Mouse (Mus musculus): Measurements from ENCODE around the gene Cox4i1.
A peak's percentile ranks its signal among the peaks of the same experiment; 100 is the strongest.
"Not testable (repeated sequence)": the region's sequence is repeated elsewhere in the genome, so short reads cannot be mapped to it uniquely, and the experiment has no call there.

The Cox4i1 gene

GRCm38 (mm10) chr8:120665726-120666455 is 2.1 kb upstream of the Cox4i1 start:
- no peak for DNase-seq

DNA sequence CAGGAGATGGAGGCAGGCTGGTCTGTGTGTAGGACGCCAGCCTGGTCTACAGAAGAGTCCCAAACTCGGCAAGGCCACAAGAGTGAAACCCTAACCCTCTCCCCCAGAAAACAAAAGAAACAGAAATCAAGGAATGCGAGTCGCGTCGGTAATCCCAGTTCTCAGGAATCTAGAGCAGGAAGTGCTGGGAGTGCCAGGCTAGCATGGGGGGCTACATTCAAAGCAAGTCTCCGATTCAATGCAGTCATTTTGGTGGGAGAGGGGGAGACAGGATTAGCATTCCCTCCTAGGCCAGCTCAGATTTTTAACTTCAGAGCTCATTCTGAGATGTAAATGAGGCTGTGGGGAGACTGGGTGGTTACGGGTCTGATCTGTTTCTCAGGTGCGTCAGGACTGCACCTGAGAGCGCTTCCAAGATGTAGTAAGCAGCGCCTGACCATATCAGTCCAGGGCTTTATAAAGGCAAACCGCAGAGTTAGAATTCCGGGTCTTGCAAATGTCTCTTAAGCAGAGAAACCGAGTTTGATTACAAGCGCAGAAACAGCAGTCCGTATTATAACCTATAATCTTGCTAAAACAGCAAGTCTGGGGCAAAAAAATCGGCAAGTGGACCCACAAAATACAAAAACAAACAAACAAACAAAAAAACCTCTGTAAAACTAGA is 1.1 kb upstream of the Cox4i1 start:
- DNase-seq: no peak

DNA sequence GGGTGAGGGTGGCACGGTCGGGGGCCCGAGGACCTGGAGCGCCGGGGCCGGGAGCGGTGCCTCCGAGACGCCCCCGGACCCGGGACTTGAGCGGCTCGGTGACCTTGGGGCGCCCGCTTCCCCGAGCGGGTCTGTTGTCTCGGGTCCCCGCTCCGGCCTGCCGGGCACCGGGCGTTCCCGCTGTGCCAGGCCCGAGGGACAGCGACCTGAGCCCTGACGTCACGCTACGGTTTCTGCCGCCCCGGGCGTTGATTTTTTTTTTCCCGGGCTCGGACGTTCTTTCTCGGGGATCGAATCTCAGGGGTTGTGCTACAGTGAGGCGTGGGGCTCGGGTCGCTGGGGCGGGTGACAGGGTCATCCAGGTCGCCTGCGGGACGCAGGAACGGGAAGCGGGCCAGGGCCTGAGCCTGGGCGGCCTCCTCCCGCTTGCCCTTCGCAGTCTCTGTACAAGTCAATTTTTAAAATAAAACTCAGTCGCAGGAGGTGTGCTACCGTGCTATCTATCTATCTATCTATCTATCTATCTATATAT is 418 bp downstream of the Cox4i1 start, which contains the start of gene Emc8:
TSS of gene Emc8 (minus strand) at position 200 of the 532 bp plus-strand sequence.
- no peak for DNase-seq

GRCm38 (mm10) chr8:120671775-120672174 is 3.8 kb downstream of the Cox4i1 start:
- no peak for DNase-seq

- DNase-seq: no peak
Measured at GRCm38 (mm10) chr8:120672626-120673229, 4.7 kb downstream of the Cox4i1 start.

- DNase-seq: no peak
Measured at GRCm38 (mm10) chr8:120673298-120673697, 5.3 kb downstream of the Cox4i1 start.

DNA sequence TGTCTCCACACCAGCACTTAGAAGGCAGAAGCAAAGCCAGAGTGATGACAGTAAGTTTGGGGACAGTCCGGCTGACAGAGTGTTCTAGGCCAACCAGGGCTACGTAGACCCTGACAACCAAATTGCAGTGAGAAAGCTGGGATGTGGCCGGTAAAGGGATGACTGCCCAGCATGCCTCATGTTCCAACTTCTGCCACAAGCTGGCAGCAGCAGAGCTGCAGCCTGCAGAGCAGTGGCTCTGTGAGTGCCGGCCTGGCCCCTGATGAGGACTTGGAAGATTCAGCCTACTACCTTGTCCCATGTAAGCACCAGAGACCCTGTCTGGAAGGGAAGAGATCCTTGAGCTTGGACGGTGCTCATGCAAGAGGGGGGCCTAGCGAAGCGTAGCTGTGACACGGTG is 7.7 kb downstream of the Cox4i1 start:
- DNase-seq: no peak

- peak; percentile 83 for DNase-seq
Measured at GRCm38 (mm10) chr8:120678447-120678846, 10.4 kb downstream of the Cox4i1 start.

- no peak for DNase-seq
Measured at GRCm38 (mm10) chr8:120679629-120680387, 11.8 kb downstream of the Cox4i1 start.

DNA sequence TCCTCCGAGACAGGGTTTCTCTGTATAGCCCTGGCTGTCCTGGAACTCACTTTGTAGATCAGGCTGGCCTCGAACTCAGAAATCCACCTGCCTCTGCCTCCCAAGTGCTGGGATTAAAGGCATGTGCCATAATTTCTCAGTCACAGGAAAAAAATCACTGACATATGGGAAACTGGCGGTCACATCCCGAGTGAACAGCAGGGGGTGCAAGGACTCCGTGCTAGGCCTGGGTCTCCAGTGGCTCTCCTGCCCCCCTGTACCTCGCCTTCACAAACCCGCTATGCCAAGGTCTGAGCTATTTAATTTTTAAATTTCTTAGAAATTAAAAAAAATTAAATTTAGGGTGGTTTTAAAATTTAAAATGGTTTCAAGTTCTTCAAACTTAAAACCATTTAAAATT is 12.4 kb downstream of the Cox4i1 start:
- not testable (repeated sequence) for DNase-seq

DNA sequence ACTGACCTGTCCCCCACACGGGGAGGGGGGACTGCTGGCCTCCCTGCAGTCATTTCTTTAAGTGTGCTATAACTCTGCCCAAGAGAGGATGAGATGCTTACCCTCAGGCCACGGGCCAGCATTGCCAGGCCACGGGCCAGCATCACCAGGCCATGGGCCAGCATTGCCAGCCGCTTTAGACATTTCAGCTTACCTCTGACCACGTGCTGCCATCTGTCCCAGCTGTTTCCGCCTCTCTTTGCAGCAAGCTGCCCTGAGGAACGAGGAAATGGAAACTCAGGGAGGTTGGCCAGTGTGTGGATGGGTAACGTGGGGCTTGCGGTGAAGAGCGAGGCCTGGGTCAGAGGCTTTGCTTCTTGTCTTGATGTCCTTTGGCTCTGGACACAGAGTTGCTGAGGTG is 13.1 kb downstream of the Cox4i1 start:
- no peak for DNase-seq

GRCm38 (mm10) chr8:120683602-120684001 is 15.6 kb downstream of the Cox4i1 start:
- DNase-seq: no peak

GRCm38 (mm10) chr8:120684082-120684481 is 16.1 kb downstream of the Cox4i1 start:
- no peak for DNase-seq

- DNase-seq: no peak
Measured at GRCm38 (mm10) chr8:120685097-120685496, 17.1 kb downstream of the Cox4i1 start.

DNA sequence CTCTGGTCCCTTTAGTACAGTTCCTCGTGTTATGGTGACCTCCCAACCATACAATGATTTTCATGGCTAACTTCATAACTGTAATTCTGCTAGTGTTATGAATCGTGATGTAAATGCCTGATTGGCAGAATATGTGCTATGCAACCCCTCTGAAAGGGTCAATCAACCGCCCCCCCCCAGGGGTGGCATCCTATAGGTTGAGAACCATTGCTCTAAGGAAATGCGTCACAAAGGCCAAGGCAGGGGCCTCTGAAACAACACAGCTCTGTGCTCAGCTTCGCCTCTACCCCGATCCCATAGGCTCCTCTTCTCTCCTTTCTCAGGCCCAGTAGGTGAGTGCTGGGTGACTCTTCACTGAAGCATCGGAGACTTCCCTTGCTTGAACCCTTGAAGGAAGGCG is 17.6 kb downstream of the Cox4i1 start:
- no peak for DNase-seq

DNA sequence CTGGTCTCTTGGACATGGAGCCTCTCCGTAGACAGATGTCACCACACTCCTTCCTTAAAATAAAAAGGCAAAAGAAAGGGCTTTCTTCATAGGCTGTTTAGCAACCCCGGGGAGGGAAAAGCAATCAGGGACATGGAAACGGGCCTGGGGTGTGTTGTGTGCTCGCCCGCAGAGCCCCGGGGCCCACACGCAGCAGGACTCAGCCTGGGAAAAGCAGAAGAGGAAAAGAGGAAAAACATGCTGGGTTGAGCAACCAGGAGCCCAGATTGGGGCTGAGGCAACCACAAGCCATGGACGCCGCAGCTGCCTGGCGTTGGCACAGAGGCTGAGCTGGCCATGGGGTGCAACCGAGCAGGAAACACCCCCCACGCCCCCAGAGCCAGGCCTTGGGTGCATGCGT is 18.0 kb downstream of the Cox4i1 start:
- DNase-seq: no peak

DNA sequence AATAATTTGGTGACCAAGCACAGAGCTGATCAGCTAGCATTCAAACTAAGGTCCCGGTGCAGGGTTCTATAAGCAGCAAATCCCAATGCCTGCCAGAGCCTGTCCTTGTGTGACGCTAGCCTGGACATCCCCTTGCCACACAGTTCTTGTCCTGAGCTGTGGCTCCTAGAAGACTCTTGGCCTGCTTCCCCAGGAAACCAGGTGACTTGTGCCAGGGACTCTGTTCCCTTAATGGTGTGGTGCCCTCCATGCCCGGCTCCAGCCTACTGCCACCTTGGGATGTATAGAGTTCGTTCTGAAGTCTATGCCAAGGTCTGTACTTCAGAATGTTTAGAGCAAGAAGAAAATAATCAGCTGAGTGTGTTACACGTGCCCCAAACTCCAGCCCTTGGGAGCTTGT is 18.6 kb downstream of the Cox4i1 start:
- DNase-seq: no peak

GRCm38 (mm10) chr8:120687786-120688185 is 19.8 kb downstream of the Cox4i1 start:
- no peak for DNase-seq

DNA sequence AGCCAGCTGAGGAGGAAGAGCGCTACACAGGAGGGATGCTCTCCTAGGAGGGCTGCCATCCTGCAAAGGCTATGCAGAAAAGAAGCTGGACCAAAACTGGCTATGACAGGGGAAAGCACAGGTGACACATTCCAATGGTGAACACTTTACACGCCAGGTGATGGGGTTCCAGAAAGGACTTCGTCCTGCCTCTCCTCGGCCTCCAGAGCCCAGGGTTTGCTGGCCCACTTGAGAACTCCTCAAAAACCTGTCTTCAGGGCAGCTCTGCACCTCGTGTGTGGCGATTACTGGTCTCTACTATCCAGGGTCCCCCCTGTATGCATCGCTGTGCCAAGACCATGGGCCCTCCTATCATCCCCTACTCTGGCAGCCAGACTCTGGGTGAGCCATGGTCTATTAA is 20.5 kb downstream of the Cox4i1 start:
- DNase-seq: no peak

DNA sequence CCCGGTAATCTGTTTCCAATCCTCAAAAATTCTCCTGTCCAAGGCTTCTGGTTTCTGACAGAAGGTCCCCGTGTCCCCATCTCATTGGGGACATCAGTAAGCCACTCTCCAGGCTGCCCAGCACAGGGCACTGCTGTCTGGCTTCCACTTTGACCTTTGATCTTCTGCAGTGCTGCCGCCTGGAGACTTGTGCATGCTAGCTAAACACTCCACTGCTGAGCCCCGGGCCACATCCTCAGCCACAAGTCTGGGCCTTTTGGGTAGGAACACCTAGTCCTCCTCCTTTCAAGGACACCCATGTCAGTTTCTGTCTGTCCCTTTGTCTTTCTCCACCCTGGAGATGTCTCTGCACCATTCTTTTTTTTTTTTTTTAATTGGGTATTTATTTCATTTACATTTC is 24.9 kb downstream of the Cox4i1 start:
- no peak for DNase-seq

DNA sequence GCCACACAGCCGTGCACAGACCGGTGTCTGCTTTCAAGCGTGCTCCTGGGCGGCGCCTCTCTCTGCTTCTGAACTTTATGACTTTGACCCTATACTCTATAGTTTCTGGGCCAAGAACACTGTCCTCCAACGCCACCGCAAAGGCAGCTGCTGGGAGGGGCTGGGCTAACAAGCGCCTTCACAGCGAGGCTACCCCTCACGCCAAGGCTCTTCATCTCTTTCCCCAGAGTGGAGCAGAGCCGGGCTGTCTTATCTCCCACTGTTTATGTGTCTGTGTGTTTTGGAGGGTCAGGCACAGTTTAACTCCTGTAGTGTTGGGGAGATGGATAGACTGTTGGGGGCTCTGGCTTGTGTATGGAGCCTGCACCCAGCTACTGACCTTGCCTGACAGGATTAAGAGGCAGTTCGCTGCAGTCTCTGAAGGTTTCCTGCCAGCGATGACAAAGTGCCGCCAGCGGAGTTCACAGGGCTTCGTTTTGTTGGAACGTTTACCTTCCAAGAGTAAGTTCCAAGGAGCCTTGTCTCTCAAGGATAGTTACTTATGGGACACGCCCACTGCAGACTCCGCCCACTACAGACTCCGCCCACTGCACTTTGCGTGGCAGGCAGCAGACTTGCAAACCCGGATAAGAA is 26.0 kb downstream of the Cox4i1 start:
- DNase-seq: no peak

GRCm38 (mm10) chr8:120696401-120697153 is 28.6 kb downstream of the Cox4i1 start:
- no peak for DNase-seq

All from right cerebral cortex, adult 18-20 months (tissue).